In genomic region chrX:71491931-71492633, GRCm38 (mm10) we compare ENCODE assay signal across 8 mouse cellular contexts. TPM values are rescaled to one million over a fixed set of nuclear protein-coding genes. Genes with fewer than 3 reads are reported as not detected.
DNase-seq lines count a peak whose midpoint lies in the region; ATAC-seq and TF ChIP-seq lines count a peak whose summit lies in the region.

No protein-coding gene starts in this region.

- no peak for TF ChIP-seq POLR2A in bone marrow, adult 2 months (IDR thresholded peaks at IDR 0.05; ENCODE audit: borderline replicate concordance, control insufficient read depth, low read depth, low read length)

- H3K4me2 ChIP-seq in kidney, embryonic 14.5 days (replicated peaks; ENCODE audit: low read depth, low read length): peak overlapping the region; percentile 67
- H3K4me2 ChIP-seq in forebrain, embryonic 14.5 days (ENCODE audit: low read length): peak overlapping the region; percentile 68
- peak overlapping the region; percentile 76 for H3K4me2 ChIP-seq in liver, embryonic 11.5 days

- peak overlapping the region; percentile 58 for H3K9ac ChIP-seq in kidney, embryonic 14.5 days (ENCODE audit: low read depth, low read length)
- peak overlapping the region; percentile 70 for H3K9ac ChIP-seq in forebrain, embryonic 14.5 days (ENCODE audit: low read length)
- H3K9ac ChIP-seq in liver, embryonic 11.5 days (ENCODE audit: low read depth, low read length): peak overlapping the region; percentile 77

- no peak for TF ChIP-seq CTCF in bone marrow, adult 2 months (IDR thresholded peaks at IDR 0.05; ENCODE audit: control insufficient read depth, insufficient read depth, low read length)

- H3K36me3 ChIP-seq in kidney, embryonic 14.5 days (ENCODE audit: control insufficient read depth, insufficient read depth, low read length): no peaks in the 10 kb centered on the region
- no peaks in the 10 kb centered on the region for H3K36me3 ChIP-seq in forebrain, embryonic 14.5 days (ENCODE audit: control insufficient read depth, insufficient read depth, low read length)
- H3K36me3 ChIP-seq in liver, embryonic 11.5 days (ENCODE audit: control insufficient read depth, insufficient read depth, low read length): no peaks in the 10 kb centered on the region

- H3K27ac ChIP-seq in kidney, embryonic 14.5 days (ENCODE audit: low read depth, low read length): peak overlapping the region; percentile 85
- H3K27ac ChIP-seq in bone marrow, adult 2 months (ENCODE audit: control insufficient read depth, insufficient read depth, low read depth, low read length, poor library complexity): peak overlapping the region; percentile 55; the same call in 1 of the 2 replicates
- peak overlapping the region; percentile 82 for H3K27ac ChIP-seq in forebrain, embryonic 14.5 days (ENCODE audit: low read depth, low read length)
- H3K27ac ChIP-seq in liver, embryonic 11.5 days (ENCODE audit: low read depth, low read length): peak overlapping the region; percentile 73

- H3K27me3 ChIP-seq in kidney, embryonic 14.5 days (ENCODE audit: control insufficient read depth, insufficient read depth, low read length): no peaks in the 10 kb centered on the region
- no peaks in the 10 kb centered on the region for H3K27me3 ChIP-seq in forebrain, embryonic 14.5 days (replicated peaks; ENCODE audit: control insufficient read depth, insufficient read depth, low read length)
- peaks cover 4% of the 10 kb centered on the region for H3K27me3 ChIP-seq in liver, embryonic 11.5 days (replicated peaks; ENCODE audit: control insufficient read depth, insufficient read depth, low read length)

- WGBS in kidney, embryonic 14.5 days: 44% methylated on average over 15 of the region's 17 CpGs
- WGBS in bone marrow, adult 2 months: 24% methylated on average over 17 of the region's 17 CpGs
- 32% methylated on average over 17 of the region's 17 CpGs for WGBS in forebrain, embryonic 14.5 days
- 20% methylated on average over 17 of the region's 17 CpGs for WGBS in liver, embryonic 11.5 days

- no peak for DNase-seq in kidney, adult 18-20 months
- DNase-seq in forebrain, embryonic 14.5 days (ENCODE audit: low spot score): no peak
- DNase-seq in liver, embryonic 11.5 days (ENCODE audit: low spot score): no peak
- DNase-seq in urinary bladder, adult 2 months (ENCODE audit: low spot score): no peak
- DNase-seq in ovary, postnatal 10 days (ENCODE audit: low spot score): no peak
- DNase-seq in left cerebral cortex, adult 11 months (ENCODE audit: low spot score): no peak

- no peaks in the 10 kb centered on the region for H3K9me3 ChIP-seq in kidney, embryonic 14.5 days (ENCODE audit: control insufficient read depth, low read length)
- no peaks in the 10 kb centered on the region for H3K9me3 ChIP-seq in forebrain, embryonic 14.5 days (replicated peaks; ENCODE audit: control insufficient read depth, low read length)
- H3K9me3 ChIP-seq in liver, embryonic 11.5 days (ENCODE audit: control insufficient read depth, low read length): no peaks in the 10 kb centered on the region

- peak overlapping the region; percentile 53 for H3K4me3 ChIP-seq in kidney, embryonic 14.5 days (ENCODE audit: low read length)
- H3K4me3 ChIP-seq in bone marrow, adult 2 months (replicated peaks; ENCODE audit: control insufficient read depth, low read depth, low read length): peak overlapping the region; percentile 75
- peak overlapping the region; percentile 44 for H3K4me3 ChIP-seq in forebrain, embryonic 14.5 days (ENCODE audit: low read depth, low read length)
- H3K4me3 ChIP-seq in liver, embryonic 11.5 days (ENCODE audit: low read depth, low read length): peak overlapping the region; percentile 64

- ATAC-seq in kidney, embryonic 14.5 days (ENCODE audit: low FRiP score, low TSS enrichment): no peak
- ATAC-seq in forebrain, embryonic 14.5 days: no peak
- no peak for ATAC-seq in liver, embryonic 11.5 days (replicated peaks; ENCODE audit: low FRiP score)

- H3K4me1 ChIP-seq in kidney, embryonic 14.5 days (ENCODE audit: control insufficient read depth, insufficient read depth, low read length): 0 out of 2 replicates have a peak, but pooled peaks cover 2% of the 10 kb centered on the region
- no peaks in the 10 kb centered on the region for H3K4me1 ChIP-seq in bone marrow, adult 2 months (ENCODE audit: control insufficient read depth, insufficient read depth, low read length)
- no peaks in the 10 kb centered on the region for H3K4me1 ChIP-seq in forebrain, embryonic 14.5 days (ENCODE audit: control insufficient read depth, insufficient read depth, low read length)
- peaks cover 3% of the 10 kb centered on the region for H3K4me1 ChIP-seq in liver, embryonic 11.5 days (replicated peaks; ENCODE audit: control insufficient read depth, insufficient read depth, low read length)

RNA-seq across cellular contexts. Expression of gene Cd99l2, which starts 0.6 kb away (rescaled TPM):
- polyA plus RNA-seq in kidney, embryonic 14.5 days (2014; fragmentation: Nextera tagmentation; extraction: Ambion mirVana): 19.9 and 21.1 TPM in 2 replicates
- 5.6 and 6.2 TPM in 2 replicates for polyA plus RNA-seq in bone marrow, adult 2 months (2011; ENCODE audit: insufficient read depth, insufficient read length, low replicate concordance, missing spikeins)
- 48.8 and 50.2 TPM in 2 replicates for polyA plus RNA-seq in forebrain, embryonic 14.5 days (2014; fragmentation: Nextera tagmentation; extraction: Ambion mirVana)
- polyA plus RNA-seq in liver, embryonic 11.5 days (2014; fragmentation: Nextera tagmentation; extraction: Ambion mirVana): 17.2 and 19.0 TPM in 2 replicates
- polyA plus RNA-seq in urinary bladder, adult 2 months (2012; rRNA removed): 41.5 and 50.6 TPM in 2 replicates
